Mouse (Mus musculus) bone marrow macrophage, adult 2 months (primary cell): ENCODE measurements around the gene Copg2.

Experiments used
- CTCF ChIP-seq: IDR thresholded peaks from 2 replicates; pipeline ENCODE4 v1.5.1; 2012; ENCODE audit warnings: low read depth, mild to moderate bottlenecking, low read length, moderate library complexity
- POLR2A ChIP-seq: IDR thresholded peaks from 2 replicates; pipeline ENCODE4 v1.6.1; 2012; ENCODE audit warnings: mild to moderate bottlenecking, low read depth, low read length, borderline replicate concordance

- TF ChIP-seq CTCF: no peak
- no peak for TF ChIP-seq POLR2A
Observed at GRCm38 (mm10) chr6:30730301-30730971, 166.2 kb downstream of the Copg2 start.
